Mouse (Mus musculus): ENCODE measurements around the gene Prm3. TPM values are rescaled to one million over a fixed set of nuclear protein-coding genes. Genes with fewer than 3 reads are reported as not detected.

Prm3 gene
- polyA plus RNA-seq, 1 experiment, result not detected

GRCm38 (mm10) chr16:10770531-10771325, 20.0 kb downstream of the Prm3 start:
- no peaks in the 10 kb centered on the region for H3K27me3 ChIP-seq (ENCODE audit: control insufficient read depth, insufficient read depth, low read length)
- H3K4me3 ChIP-seq (ENCODE audit: low read depth, low read length), result no peak overlapping the region
- no peaks in the 10 kb centered on the region for H3K36me3 ChIP-seq (ENCODE audit: control insufficient read depth, insufficient read depth, low read length)
- H3K27ac ChIP-seq (ENCODE audit: insufficient read depth, low read depth, low read length), result 0 out of 2 replicates have a peak overlapping the region, but pooled peaks have one; percentile 47
- TF ChIP-seq CTCF (IDR thresholded peaks at IDR 0.05; ENCODE audit: extremely low read depth, insufficient read length, insufficient replicate concordance, low read depth, low read length) (no peak), POLR2A (IDR thresholded peaks at IDR 0.05; ENCODE audit: low read depth, low read length) (no peak)
- H3K4me1 ChIP-seq (ENCODE audit: control insufficient read depth, insufficient read depth, insufficient read length, low read length), result peaks cover 24% of the 10 kb centered on the region
- WGBS, result 36% methylated on average over 4 of the region's 4 CpGs

GRCm38 (mm10) chr16:10769661-10770060, 21.1 kb downstream of the Prm3 start:
- H3K4me1 ChIP-seq (ENCODE audit: control insufficient read depth, insufficient read depth, insufficient read length, low read length), result peaks cover 21% of the 10 kb centered on the region
- H3K36me3 ChIP-seq (ENCODE audit: control insufficient read depth, insufficient read depth, low read length), result no peaks in the 10 kb centered on the region
- no peaks in the 10 kb centered on the region for H3K27me3 ChIP-seq (ENCODE audit: control insufficient read depth, insufficient read depth, low read length)
- peak overlapping the region; percentile 47; the same call in 1 of the 2 replicates for H3K27ac ChIP-seq (ENCODE audit: insufficient read depth, low read depth, low read length)
- TF ChIP-seq POLR2A (IDR thresholded peaks at IDR 0.05; ENCODE audit: low read depth, low read length) (no peak), CTCF (IDR thresholded peaks at IDR 0.05; ENCODE audit: extremely low read depth, insufficient read length, insufficient replicate concordance, low read depth, low read length) (no peak)
- H3K4me3 ChIP-seq (ENCODE audit: low read depth, low read length), result no peak overlapping the region
- 32% methylated on average over 2 of the region's 2 CpGs for WGBS

- TF ChIP-seq CTCF (IDR thresholded peaks at IDR 0.05; ENCODE audit: extremely low read depth, insufficient read length, insufficient replicate concordance, low read depth, low read length) (no peak), POLR2A (IDR thresholded peaks at IDR 0.05; ENCODE audit: low read depth, low read length) (no peak)
- Histone ChIP-seq H3K27ac (ENCODE audit: insufficient read depth, low read depth, low read length) (no peak overlapping the region), H3K27me3 (ENCODE audit: control insufficient read depth, insufficient read depth, low read length) (no peaks in the 10 kb centered on the region), H3K36me3 (ENCODE audit: control insufficient read depth, insufficient read depth, low read length) (no peaks in the 10 kb centered on the region), H3K4me3 (ENCODE audit: low read depth, low read length) (no peak overlapping the region), H3K4me1 (ENCODE audit: control insufficient read depth, insufficient read depth, insufficient read length, low read length) (peaks cover 18% of the 10 kb centered on the region)
- WGBS, result 53% methylated on average over 9 of the region's 9 CpGs
Observed at GRCm38 (mm10) chr16:10768821-10769220, 21.9 kb downstream of the Prm3 start.

GRCm38 (mm10) chr16:10767158-10767557, 23.6 kb downstream of the Prm3 start:
- Histone ChIP-seq H3K27ac (ENCODE audit: insufficient read depth, low read depth, low read length) (no peak overlapping the region), H3K4me3 (ENCODE audit: low read depth, low read length) (no peak overlapping the region), H3K4me1 (ENCODE audit: control insufficient read depth, insufficient read depth, insufficient read length, low read length) (peaks cover 18% of the 10 kb centered on the region), H3K27me3 (ENCODE audit: control insufficient read depth, insufficient read depth, low read length) (no peaks in the 10 kb centered on the region), H3K36me3 (ENCODE audit: control insufficient read depth, insufficient read depth, low read length) (no peaks in the 10 kb centered on the region)
- WGBS, result 37% methylated on average over 4 of the region's 4 CpGs
- TF ChIP-seq CTCF (IDR thresholded peaks at IDR 0.05; ENCODE audit: extremely low read depth, insufficient read length, insufficient replicate concordance, low read depth, low read length) (peak; percentile 34; the same call in 1 of the 2 replicates), POLR2A (IDR thresholded peaks at IDR 0.05; ENCODE audit: low read depth, low read length) (no peak)

GRCm38 (mm10) chr16:10764323-10764722, 26.4 kb downstream of the Prm3 start:
- Histone ChIP-seq H3K4me1 (ENCODE audit: control insufficient read depth, insufficient read depth, insufficient read length, low read length) (peaks cover 8% of the 10 kb centered on the region), H3K27me3 (ENCODE audit: control insufficient read depth, insufficient read depth, low read length) (no peaks in the 10 kb centered on the region), H3K36me3 (ENCODE audit: control insufficient read depth, insufficient read depth, low read length) (no peaks in the 10 kb centered on the region), H3K4me3 (ENCODE audit: low read depth, low read length) (no peak overlapping the region), H3K27ac (ENCODE audit: insufficient read depth, low read depth, low read length) (no peak overlapping the region)
- no peak for TF ChIP-seq CTCF (IDR thresholded peaks at IDR 0.05; ENCODE audit: extremely low read depth, insufficient read length, insufficient replicate concordance, low read depth, low read length)
- TF ChIP-seq POLR2A (IDR thresholded peaks at IDR 0.05; ENCODE audit: low read depth, low read length), result no peak
- 40% methylated on average over 2 of the region's 2 CpGs for WGBS

- Histone ChIP-seq H3K4me1 (ENCODE audit: control insufficient read depth, insufficient read depth, insufficient read length, low read length) (peaks cover 5% of the 10 kb centered on the region), H3K4me3 (ENCODE audit: low read depth, low read length) (no peak overlapping the region), H3K27me3 (ENCODE audit: control insufficient read depth, insufficient read depth, low read length) (no peaks in the 10 kb centered on the region), H3K27ac (ENCODE audit: insufficient read depth, low read depth, low read length) (no peak overlapping the region), H3K36me3 (ENCODE audit: control insufficient read depth, insufficient read depth, low read length) (no peaks in the 10 kb centered on the region)
- WGBS, result 51% methylated on average over 6 of the region's 6 CpGs
- no peak for TF ChIP-seq POLR2A (IDR thresholded peaks at IDR 0.05; ENCODE audit: low read depth, low read length)
- no peak for TF ChIP-seq CTCF (IDR thresholded peaks at IDR 0.05; ENCODE audit: extremely low read depth, insufficient read length, insufficient replicate concordance, low read depth, low read length)
Observed at GRCm38 (mm10) chr16:10763540-10764264, 27.0 kb downstream of the Prm3 start.

Data from small intestine, adult 2 months (tissue).